Mouse (Mus musculus): ENCODE data around the gene Arl13b.

The Arl13b gene

GRCm38 (mm10) chr16:62846498-62847312 is at the start of gene Arl13b:
TSS of gene Arl13b (minus strand) at chr16:62847040.
- DNase-seq (ENCODE audit: low read depth): peak; percentile 97

- DNase-seq (ENCODE audit: low read depth): peak; percentile 24
Measured at GRCm38 (mm10) chr16:62895824-62896223, 49.0 kb upstream of the Arl13b start.

DNA sequence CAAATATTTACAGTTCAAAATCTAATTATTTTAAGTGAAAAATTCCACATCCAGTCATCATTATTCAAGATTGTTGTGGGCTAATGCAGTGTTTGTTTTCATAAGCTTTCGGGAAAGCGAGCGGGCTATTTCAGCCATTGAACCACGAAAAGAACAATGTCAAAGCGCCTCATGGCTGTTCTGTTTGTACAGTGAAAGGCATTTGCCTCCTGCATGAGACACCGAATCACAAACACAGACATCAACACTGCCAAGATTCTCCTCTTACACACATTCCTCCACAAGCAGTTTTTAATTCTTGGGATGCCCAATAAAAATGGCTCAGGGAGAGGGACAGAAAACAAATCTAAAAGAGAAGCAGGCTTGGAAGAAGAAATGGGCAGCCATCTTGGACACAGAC is 27.2 kb upstream of the Arl13b start:
- DNase-seq (ENCODE audit: low read depth): no peak

GRCm38 (mm10) chr16:62873180-62873579 is 26.3 kb upstream of the Arl13b start:
- DNase-seq (ENCODE audit: low read depth): no peak

- DNase-seq (ENCODE audit: low read depth): no peak
Measured at GRCm38 (mm10) chr16:62872688-62873117, 25.9 kb upstream of the Arl13b start.

- DNase-seq (ENCODE audit: low read depth): no peak
Measured at GRCm38 (mm10) chr16:62861455-62861854, 14.6 kb upstream of the Arl13b start.

DNA sequence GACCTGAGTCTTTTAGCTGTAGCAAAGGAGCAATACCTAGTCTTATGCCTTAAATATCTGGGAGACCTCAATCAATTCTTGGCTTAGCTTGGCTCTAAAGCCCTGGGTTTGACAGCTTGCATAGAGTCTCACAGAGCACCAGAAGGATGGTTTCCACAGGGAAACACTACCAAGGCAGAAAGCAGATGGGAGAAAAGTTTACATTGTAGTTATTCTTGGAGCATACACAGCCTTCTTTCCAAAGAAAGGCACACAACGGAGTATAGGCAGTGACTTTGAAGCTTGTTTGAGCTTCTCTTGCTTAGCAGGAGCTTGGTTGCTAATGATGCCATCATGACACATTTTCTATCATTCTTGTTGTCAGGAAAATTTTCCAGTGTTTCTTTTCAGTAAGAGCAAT is 13.3 kb upstream of the Arl13b start:
- DNase-seq (ENCODE audit: low read depth): no peak

DNA sequence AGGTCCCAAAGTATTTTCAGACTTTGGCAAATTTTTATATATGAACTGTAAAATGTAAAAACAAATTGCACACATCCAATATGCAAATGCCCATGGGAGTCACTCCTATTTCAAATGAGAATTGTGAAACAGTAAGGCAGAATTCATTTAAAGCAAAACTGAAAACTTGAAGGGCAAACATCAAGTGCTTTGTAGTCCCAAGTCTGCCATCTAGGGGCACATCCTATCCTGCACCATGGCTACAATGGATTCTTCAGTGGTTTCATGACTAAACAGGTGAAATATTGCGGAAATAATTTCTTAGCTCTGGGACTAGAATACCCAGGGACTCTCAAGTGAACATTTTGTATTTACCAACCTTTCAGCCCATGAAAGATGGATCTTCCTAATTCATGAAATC is 11.2 kb upstream of the Arl13b start:
- peak; percentile 33 for DNase-seq (ENCODE audit: low read depth)

- no peak for DNase-seq (ENCODE audit: low read depth)
Measured at GRCm38 (mm10) chr16:62857498-62857897, 10.7 kb upstream of the Arl13b start.

DNA sequence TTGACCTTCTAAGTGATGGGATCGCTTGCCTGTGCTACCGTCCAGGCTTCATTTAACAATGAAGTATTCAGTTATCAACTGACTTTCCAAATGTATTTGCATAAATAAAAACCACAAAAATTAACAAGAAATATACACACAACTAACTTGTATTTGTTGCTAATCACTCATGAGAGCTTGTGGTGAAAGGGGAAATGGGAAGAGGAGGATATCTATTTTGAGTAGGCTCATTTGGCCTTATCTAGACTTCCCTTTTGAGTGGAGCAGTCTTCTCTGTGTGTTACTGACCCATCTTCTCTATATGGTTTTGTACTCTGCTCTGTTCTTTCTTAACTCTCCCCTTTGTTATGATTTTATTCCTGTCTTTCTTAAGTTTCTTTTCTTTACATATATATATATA is 9.4 kb upstream of the Arl13b start:
- DNase-seq (ENCODE audit: low read depth): no peak

- DNase-seq (ENCODE audit: low read depth): no peak
Measured at GRCm38 (mm10) chr16:62855385-62855784, 8.5 kb upstream of the Arl13b start.

DNA sequence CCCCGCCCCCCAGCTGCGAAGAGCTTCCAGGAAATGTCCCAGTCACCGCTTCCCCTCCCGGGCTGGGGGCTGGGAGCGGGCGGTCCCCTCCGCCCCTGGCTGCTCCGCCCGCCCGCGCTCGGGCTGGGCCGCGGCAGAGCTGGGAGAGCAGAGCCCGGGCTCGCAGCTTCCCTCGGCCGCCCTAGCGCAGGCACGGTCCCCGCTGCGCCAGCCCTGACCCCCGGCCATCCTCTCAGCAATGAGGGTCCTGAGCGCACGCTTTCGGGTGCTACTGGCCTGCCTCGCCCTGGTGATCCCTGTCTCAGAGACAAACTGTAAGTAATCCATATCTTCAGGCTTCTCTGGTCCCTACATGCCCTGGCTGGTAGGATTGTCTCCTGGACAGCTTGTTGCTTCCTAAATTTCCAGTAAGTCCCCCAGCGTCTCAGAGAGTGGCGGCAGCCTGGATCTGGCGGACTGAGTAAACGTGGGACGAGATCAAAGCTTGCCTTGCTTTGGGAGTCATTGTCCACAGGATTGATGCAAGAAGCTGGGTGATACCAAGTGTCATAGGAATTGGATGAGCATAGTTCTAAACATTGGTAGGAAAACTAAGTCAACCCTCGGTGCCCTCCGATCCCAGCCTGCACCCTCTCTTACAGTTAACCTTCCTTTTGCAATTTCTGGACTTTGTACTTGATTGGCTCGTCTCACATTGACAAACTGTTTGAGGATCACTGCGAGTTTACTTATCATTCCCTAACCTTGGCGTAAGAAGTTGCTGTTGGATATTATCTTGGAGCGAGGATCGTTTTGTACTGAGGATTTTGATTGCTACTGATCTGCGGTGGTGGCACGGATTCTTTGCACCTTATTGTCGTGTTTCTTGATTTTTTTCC is 7.6 kb upstream of the Arl13b start, which contains the start of gene Pros1:
Gene Pros1 (plus strand): TSS at position 117 of the 878 bp plus-strand sequence.
- DNase-seq (ENCODE audit: low read depth): peak; percentile 42

DNA sequence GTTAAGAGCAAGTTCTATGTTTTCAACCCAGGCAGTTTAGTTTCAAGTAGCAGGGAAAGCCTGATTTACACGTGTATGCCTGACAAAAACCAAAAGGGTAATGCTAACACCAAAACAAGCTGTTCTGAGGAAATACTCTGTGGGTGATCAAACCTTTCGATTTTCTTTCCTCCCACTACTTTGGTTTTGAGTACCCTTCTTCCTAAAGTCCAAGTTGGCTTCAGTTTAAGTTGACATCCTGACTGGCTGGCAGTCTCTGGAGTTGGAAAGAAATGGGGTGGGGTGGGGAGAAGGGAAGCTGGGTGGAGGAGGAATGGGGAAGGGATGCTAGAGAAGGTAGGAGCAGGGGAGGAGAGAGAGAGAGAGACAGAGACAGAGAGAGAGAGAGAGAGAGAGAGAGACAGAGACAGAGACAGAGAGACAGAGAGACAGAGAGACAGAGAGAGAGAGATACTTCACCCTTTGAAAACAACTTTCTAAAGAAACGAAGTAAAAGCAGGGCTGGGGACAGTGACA is 6.8 kb upstream of the Arl13b start:
- DNase-seq (ENCODE audit: low read depth): peak; percentile 35

GRCm38 (mm10) chr16:62852464-62853252 is 5.8 kb upstream of the Arl13b start:
- DNase-seq (ENCODE audit: low read depth): peak; percentile 37

DNA sequence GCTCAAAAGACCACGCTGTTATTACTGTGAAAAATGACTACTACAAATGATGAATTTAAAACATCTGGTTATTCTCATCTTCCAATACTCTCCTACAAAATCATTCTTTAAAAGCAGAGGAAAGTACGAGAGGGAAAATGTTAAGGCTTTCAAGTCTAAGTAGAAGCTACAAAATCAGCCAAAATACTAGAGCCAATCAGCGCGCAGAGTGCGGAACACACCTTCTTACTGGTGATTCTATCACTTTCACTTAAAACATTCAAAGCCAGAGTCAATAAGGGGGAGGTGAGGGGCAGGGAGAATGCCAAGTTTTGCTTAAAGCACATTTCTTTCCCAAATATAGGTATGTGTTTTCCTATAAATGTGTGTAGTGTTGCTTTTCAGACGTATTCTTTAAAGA is 1.5 kb downstream of the Arl13b start:
- DNase-seq (ENCODE audit: low read depth): no peak

- no peak for DNase-seq (ENCODE audit: low read depth)
Measured at GRCm38 (mm10) chr16:62834016-62834735, 12.7 kb downstream of the Arl13b start.

GRCm38 (mm10) chr16:62832481-62832880 is 14.4 kb downstream of the Arl13b start:
- peak; percentile 72 for DNase-seq (ENCODE audit: low read depth)

DNA sequence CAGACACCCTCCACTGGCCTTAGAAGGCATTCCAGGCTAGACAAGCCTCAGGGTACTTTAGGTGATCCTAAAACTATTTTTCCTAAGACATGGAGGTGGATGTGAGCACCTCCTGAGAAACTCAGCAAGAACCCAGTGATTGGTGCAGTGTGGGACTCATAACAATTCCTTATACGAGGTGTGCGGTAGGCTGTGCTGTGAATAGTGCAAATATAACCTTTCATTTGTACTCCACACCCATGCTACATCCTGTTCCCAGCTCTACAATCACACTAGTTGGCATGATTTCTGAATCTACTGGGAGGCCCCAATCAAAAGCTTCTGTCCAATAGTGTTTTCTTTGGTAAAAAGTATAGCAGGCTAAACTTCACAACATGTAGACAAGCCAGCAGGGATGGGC is 14.8 kb downstream of the Arl13b start:
- no peak for DNase-seq (ENCODE audit: low read depth)

DNA sequence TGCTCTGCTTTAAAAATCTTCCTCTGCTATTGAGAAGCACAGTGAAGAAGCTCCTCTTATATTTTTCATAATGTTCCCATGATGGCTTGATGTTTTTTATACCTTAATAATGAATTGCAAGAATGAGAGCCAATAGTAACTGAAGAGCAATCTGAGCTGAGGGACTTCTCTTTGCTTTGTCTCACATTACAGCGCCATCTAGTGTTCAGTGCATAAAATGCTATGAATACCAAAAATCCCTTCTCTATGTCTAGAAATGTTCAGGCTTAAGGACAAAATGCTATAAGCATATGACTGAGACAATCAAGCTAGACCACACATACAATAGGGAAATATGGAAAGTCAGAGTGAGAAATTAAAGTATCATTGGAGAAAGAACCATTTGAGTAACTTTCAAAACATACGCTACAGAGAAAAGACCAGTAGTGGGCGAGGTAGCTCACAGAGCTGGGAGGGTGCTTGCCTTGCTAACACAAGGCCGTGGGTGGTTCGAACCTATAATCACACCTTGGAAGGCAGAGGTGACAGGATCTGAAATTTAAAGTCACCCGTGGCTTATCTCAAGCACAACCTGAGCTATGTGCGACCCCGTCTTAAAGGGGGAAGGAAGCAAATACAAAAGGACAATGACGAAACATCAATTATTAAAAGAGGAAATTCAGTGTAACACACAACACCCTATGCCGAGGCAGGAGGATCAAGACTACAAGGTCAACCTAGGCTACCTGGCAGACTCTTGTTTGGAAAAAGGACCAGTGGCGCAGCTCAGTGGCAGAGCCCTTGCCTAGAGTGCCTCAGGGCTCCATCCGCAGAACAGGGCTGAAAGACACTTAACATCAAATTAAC is 20.5 kb downstream of the Arl13b start:
- peak; percentile 65 for DNase-seq (ENCODE audit: low read depth)

GRCm38 (mm10) chr16:62822472-62822871 is 24.4 kb downstream of the Arl13b start:
- DNase-seq (ENCODE audit: low read depth): no peak

All from naive thymus-derived CD4-positive, alpha-beta T cell, adult 2 months (primary cell).